Mouse (Mus musculus): ENCODE results near the gene Cnr1. TPM values are rescaled to one million over a fixed set of nuclear protein-coding genes. Genes with fewer than 3 reads are reported as not detected.

Gene Cnr1
- total RNA-seq, 2 experiments from 2014 or later: 173 to 179 TPM

- DNase-seq (ENCODE audit: low spot score in 2 of 2): no peak
Measured at GRCm38 (mm10) chr4:33931347-33931746, 7.0 kb downstream of the Cnr1 start.

- DNase-seq (ENCODE audit: low spot score in 2 of 2): no peak
Measured at GRCm38 (mm10) chr4:33941557-33941956, 17.2 kb downstream of the Cnr1 start.

GRCm38 (mm10) chr4:33943936-33944335 is 19.5 kb downstream of the Cnr1 start:
- DNase-seq (ENCODE audit: low spot score in 2 of 2): no peak

GRCm38 (mm10) chr4:33945742-33946141 is 21.3 kb downstream of the Cnr1 start:
- no peak for DNase-seq (ENCODE audit: low spot score in 2 of 2)

- DNase-seq (ENCODE audit: low spot score in 2 of 2): no peak
Measured at GRCm38 (mm10) chr4:33947584-33947983, 23.2 kb downstream of the Cnr1 start.

- DNase-seq (ENCODE audit: low spot score in 2 of 2): no peak
Measured at GRCm38 (mm10) chr4:33957398-33957797, 33.0 kb downstream of the Cnr1 start.

- no peak for DNase-seq (ENCODE audit: low spot score in 2 of 2)
Measured at GRCm38 (mm10) chr4:33958515-33958914, 34.1 kb downstream of the Cnr1 start.

GRCm38 (mm10) chr4:33959841-33960240 is 35.4 kb downstream of the Cnr1 start:
- DNase-seq (ENCODE audit: low spot score in 2 of 2): no peak

- DNase-seq (ENCODE audit: low spot score in 2 of 2): no peak
Measured at GRCm38 (mm10) chr4:33970726-33971125, 46.3 kb downstream of the Cnr1 start.

GRCm38 (mm10) chr4:33988466-33989089 is 64.2 kb downstream of the Cnr1 start:
- DNase-seq (ENCODE audit: low spot score in 2 of 2): no peak

- DNase-seq (ENCODE audit: low spot score in 2 of 2): no peak
Measured at GRCm38 (mm10) chr4:33992687-33993086, 68.3 kb downstream of the Cnr1 start.

- no peak for DNase-seq (ENCODE audit: low spot score in 2 of 2)
Measured at GRCm38 (mm10) chr4:33996382-33996781, 72.0 kb downstream of the Cnr1 start.

Other genes with a start within 250 kb of the Cnr1 start
- not detected for gene Spaca1, start 125.6 kb downstream of the Cnr1 start, total RNA-seq (2021)

Data from layer of hippocampus, postnatal 10 days (tissue).